Mouse (Mus musculus) spleen, adult 2 months (tissue): ENCODE measurements at regions not wholly inside any gene's neighbourhood (a gene's known extent, or its start where the extent isn't known, plus 50 kb on each side); places are given as distances from the start of the nearest gene placed in this dataset.

Source experiments
- DNase-seq, 2 experiments: peaks; one replicate each; pipeline versions ENCODE4 v3.0.0 to v3.0.0-alpha.2; 2012 to 2021; ENCODE audit warnings: low spot score in 2 of 2, low read depth in 1 of 2
- H3K27ac ChIP-seq: fragments of 200-500 bp; 2 replicates; pipeline ENCODE4 v1.5.1; 2012; ENCODE audit warnings: low read length, inconsistent platforms; ENCODE audit not compliant: insufficient read depth
- H3K27me3 ChIP-seq: fragments of 200-500 bp; 2 replicates; pipeline ENCODE4 v1.6.1; 2012; ENCODE audit warnings: mild to moderate bottlenecking, moderate library complexity, low read length, inconsistent platforms; ENCODE audit not compliant: control insufficient read depth, insufficient read depth
- H3K36me3 ChIP-seq: fragments of 200-500 bp; 2 replicates; pipeline ENCODE4 v1.6.1; 2012; ENCODE audit warnings: mild to moderate bottlenecking, low read length, inconsistent platforms; ENCODE audit not compliant: control insufficient read depth, insufficient read depth
- H3K4me1 ChIP-seq: fragments of 200-500 bp; 2 replicates; pipeline ENCODE4 v1.6.1; 2011; ENCODE audit warnings: inconsistent platforms; ENCODE audit not compliant: control insufficient read depth, insufficient read depth, insufficient read length
- H3K4me3 ChIP-seq: fragments of 200-500 bp; 2 replicates; pipeline ENCODE4 v1.5.1; 2011; ENCODE audit warnings: mild to moderate bottlenecking, inconsistent platforms; ENCODE audit not compliant: insufficient read depth, insufficient read length; ENCODE audit errors: extremely low read depth
- CTCF ChIP-seq: fragments of 200-500 bp; IDR thresholded peaks from 2 replicates; pipeline ENCODE4 v1.5.1; 2011; ENCODE audit warnings: mild to moderate bottlenecking, inconsistent platforms; ENCODE audit not compliant: insufficient read depth, insufficient read length, insufficient replicate concordance; ENCODE audit errors: extremely low read depth
- POLR2A ChIP-seq: fragments of 200-500 bp; IDR thresholded peaks from 2 replicates; pipeline ENCODE4 v1.6.1; 2011; ENCODE audit warnings: low read depth, low read length, inconsistent platforms
- WGBS: fragments of 180-500 bp; shearing (Covaris S2); methylation state at CpG from one replicate; pipeline ENCODE4 v1.1.7; 2018; 5-methylcytosine and 5-hydroxymethylcytosine counted together

GRCm38 (mm10) chr17:10081721-10082120 lies 237.9 kb downstream of the Qk start:
- 88% methylated on average over 10 of the region's 10 CpGs for WGBS
- DNase-seq = no peak
- H3K36me3 ChIP-seq = no peaks in the 10 kb centered on the region
- H3K27me3 ChIP-seq = no peaks in the 10 kb centered on the region
- no peak for TF ChIP-seq POLR2A
- TF ChIP-seq CTCF = no peak
- H3K4me3 ChIP-seq = no peak overlapping the region
- no peaks in the 10 kb centered on the region for H3K4me1 ChIP-seq
- H3K27ac ChIP-seq = no peak overlapping the region

- Histone ChIP-seq H3K36me3 (no peaks in the 10 kb centered on the region), H3K4me1 (no peaks in the 10 kb centered on the region), H3K27ac (no peak overlapping the region), H3K27me3 (no peaks in the 10 kb centered on the region), H3K4me3 (no peak overlapping the region)
- 90% methylated on average over 15 of the region's 15 CpGs for WGBS
- DNase-seq = no peak
- TF ChIP-seq CTCF (no peak), POLR2A (no peak)
These were observed 239.6 kb downstream of the Qk start for GRCm38 (mm10) chr17:10079853-10080650.

- Histone ChIP-seq H3K4me3 (no peak overlapping the region), H3K36me3 (no peaks in the 10 kb centered on the region), H3K27me3 (no peaks in the 10 kb centered on the region), H3K27ac (no peak overlapping the region), H3K4me1 (no peaks in the 10 kb centered on the region)
- WGBS = 77% methylated on average over 7 of the region's 7 CpGs
- DNase-seq = no peak
- TF ChIP-seq CTCF = no peak
- no peak for TF ChIP-seq POLR2A
These were observed 240.9 kb downstream of the Qk start for GRCm38 (mm10) chr17:10078536-10079319.

- Histone ChIP-seq H3K27me3 (no peaks in the 10 kb centered on the region), H3K36me3 (no peaks in the 10 kb centered on the region), H3K4me3 (no peak overlapping the region), H3K27ac (no peak overlapping the region), H3K4me1 (no peaks in the 10 kb centered on the region)
- TF ChIP-seq CTCF (no peak), POLR2A (no peak)
- DNase-seq = no peak
These were observed 246.4 kb downstream of the Qk start for GRCm38 (mm10) chr17:10073301-10073700.

GRCm38 (mm10) chr17:10069251-10069650 lies 250.4 kb downstream of the Qk start:
- Histone ChIP-seq H3K27ac (no peak overlapping the region), H3K4me3 (no peak overlapping the region), H3K4me1 (no peaks in the 10 kb centered on the region), H3K27me3 (no peaks in the 10 kb centered on the region), H3K36me3 (no peaks in the 10 kb centered on the region)
- TF ChIP-seq CTCF (no peak), POLR2A (no peak)
- 90% methylated on average over 3 of the region's 3 CpGs for WGBS
- no peak for DNase-seq

GRCm38 (mm10) chr17:10065131-10065530 lies 254.5 kb downstream of the Qk start:
- no peak overlapping the region for H3K4me3 ChIP-seq
- no peak overlapping the region for H3K27ac ChIP-seq
- no peaks in the 10 kb centered on the region for H3K4me1 ChIP-seq
- no peaks in the 10 kb centered on the region for H3K27me3 ChIP-seq
- DNase-seq = no peak
- WGBS = 90% methylated on average over 3 of the region's 3 CpGs
- TF ChIP-seq POLR2A (no peak), CTCF (no peak)
- no peaks in the 10 kb centered on the region for H3K36me3 ChIP-seq
